Comparison of ENCODE assay signal across 7 mouse cellular contexts in the genomic region with DNA sequence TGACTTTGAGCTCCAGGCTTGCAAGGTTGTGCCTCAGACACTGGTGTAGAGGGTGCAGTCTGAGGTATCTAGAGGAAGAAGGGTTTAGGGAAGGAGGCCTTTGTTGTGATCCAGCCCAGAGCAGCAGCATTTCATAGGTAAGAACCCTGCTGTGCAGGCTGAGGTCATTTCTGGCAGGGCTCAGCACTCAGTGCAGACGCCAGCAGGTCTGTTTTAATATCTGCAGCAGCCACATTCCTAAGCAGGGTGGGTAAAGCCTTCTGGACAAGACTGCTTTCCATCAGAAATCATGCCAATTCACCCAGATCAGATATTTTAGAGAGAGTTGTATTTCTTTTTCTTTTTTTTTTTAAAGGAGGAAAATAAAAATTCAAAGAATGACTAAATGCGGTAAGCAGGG.
DNase-seq lines count a peak whose midpoint lies in the region; ATAC-seq lines count a peak whose summit lies in the region.

No protein-coding gene starts in this region.

- H3K9me3 ChIP-seq in embryonic facial prominence, embryonic 12.5 days, result no peaks in the 10 kb centered on the region
- H3K9me3 ChIP-seq in intestine, embryonic 16.5 days (ENCODE audit: control insufficient read depth, low read length), result no peaks in the 10 kb centered on the region
- no peaks in the 10 kb centered on the region for H3K9me3 ChIP-seq in hindbrain, embryonic 13.5 days

- no peak overlapping the region for H3K9ac ChIP-seq in embryonic facial prominence, embryonic 12.5 days
- no peak overlapping the region for H3K9ac ChIP-seq in intestine, embryonic 16.5 days (ENCODE audit: low read depth, low read length)
- no peak overlapping the region for H3K9ac ChIP-seq in hindbrain, embryonic 13.5 days

- H3K4me2 ChIP-seq in embryonic facial prominence, embryonic 12.5 days (replicated peaks), result no peak overlapping the region
- no peak overlapping the region for H3K4me2 ChIP-seq in intestine, embryonic 16.5 days (ENCODE audit: low read depth, low read length)
- H3K4me2 ChIP-seq in hindbrain, embryonic 13.5 days, result no peak overlapping the region

- ATAC-seq in embryonic facial prominence, embryonic 12.5 days (ENCODE audit: insufficient number of reproducible peaks, insufficient read depth, low FRiP score, low TSS enrichment), result no peak
- ATAC-seq in intestine, embryonic 16.5 days, result peak; percentile 58; the same call in 1 of the 2 replicates
- no peak for ATAC-seq in hindbrain, embryonic 13.5 days (ENCODE audit: low FRiP score)

- H3K4me1 ChIP-seq in embryonic facial prominence, embryonic 12.5 days, result peaks cover 51% of the 10 kb centered on the region
- peaks cover 38% of the 10 kb centered on the region for H3K4me1 ChIP-seq in intestine, embryonic 16.5 days (ENCODE audit: control insufficient read depth, insufficient read depth, low read length)
- H3K4me1 ChIP-seq in hindbrain, embryonic 13.5 days (replicated peaks), result peaks cover 19% of the 10 kb centered on the region

- H3K27ac ChIP-seq in embryonic facial prominence, embryonic 12.5 days, result peak overlapping the region; percentile 83
- peak overlapping the region; percentile 67 for H3K27ac ChIP-seq in intestine, embryonic 16.5 days (ENCODE audit: low read length)
- H3K27ac ChIP-seq in hindbrain, embryonic 13.5 days, result no peak overlapping the region

- DNase-seq in 3T3-L1 (ENCODE audit: low read depth, low spot score) (peak; percentile 82), ES-CJ7 (ENCODE audit: low read depth, low spot score) (peak; percentile 21)
- DNase-seq in c-Kit-positive CD71-positive TER-119-positive erythroid progenitor cells, embryonic 14.5 days (ENCODE audit: low spot score), result no peak
- no peak for DNase-seq in thymus, postnatal 0 days (ENCODE audit: low spot score)

- 33% methylated on average over 2 of the region's 2 CpGs for WGBS in embryonic facial prominence, embryonic 12.5 days
- 56% methylated on average over 2 of the region's 2 CpGs for WGBS in intestine, embryonic 16.5 days
- WGBS in hindbrain, embryonic 13.5 days, result 56% methylated on average over 2 of the region's 2 CpGs

- H3K4me3 ChIP-seq in embryonic facial prominence, embryonic 12.5 days, result no peak overlapping the region
- no peak overlapping the region for H3K4me3 ChIP-seq in intestine, embryonic 16.5 days (ENCODE audit: low read length)
- no peak overlapping the region for H3K4me3 ChIP-seq in hindbrain, embryonic 13.5 days

- no peaks in the 10 kb centered on the region for H3K27me3 ChIP-seq in embryonic facial prominence, embryonic 12.5 days
- no peaks in the 10 kb centered on the region for H3K27me3 ChIP-seq in intestine, embryonic 16.5 days (replicated peaks; ENCODE audit: control insufficient read depth, insufficient read depth, low read length)
- peaks cover 71% of the 10 kb centered on the region for H3K27me3 ChIP-seq in hindbrain, embryonic 13.5 days

- H3K36me3 ChIP-seq in embryonic facial prominence, embryonic 12.5 days, result no peaks in the 10 kb centered on the region
- no peaks in the 10 kb centered on the region for H3K36me3 ChIP-seq in intestine, embryonic 16.5 days (ENCODE audit: control insufficient read depth, insufficient read depth, low read length)
- H3K36me3 ChIP-seq in hindbrain, embryonic 13.5 days, result no peaks in the 10 kb centered on the region

Comparison
In these comparisons a context has a peak if more than half of its experiments do, and no peak if none do; other contexts are left out.
1. DNase-seq: peak in 3T3-L1 (single experiment) and ES-CJ7 (single experiment); none in c-Kit-positive CD71-positive TER-119-positive erythroid progenitor cells, embryonic 14.5 days (single experiment) and thymus, postnatal 0 days (single experiment).